Mouse (Mus musculus): ENCODE data around the gene Ifrd1.

- TF ChIP-seq POLR2A (IDR thresholded peaks at IDR 0.05; ENCODE audit: low read depth, low read length) = no peak
- no peak for TF ChIP-seq CTCF (IDR thresholded peaks at IDR 0.05; ENCODE audit: extremely low read depth, insufficient read length, insufficient replicate concordance, low read depth, low read length)
Observed at GRCm38 (mm10) chr12:40202161-40203035, 45.9 kb downstream of the Ifrd1 start.
